Mouse (Mus musculus): Measurements from ENCODE around the gene Cfap97.

DNA sequence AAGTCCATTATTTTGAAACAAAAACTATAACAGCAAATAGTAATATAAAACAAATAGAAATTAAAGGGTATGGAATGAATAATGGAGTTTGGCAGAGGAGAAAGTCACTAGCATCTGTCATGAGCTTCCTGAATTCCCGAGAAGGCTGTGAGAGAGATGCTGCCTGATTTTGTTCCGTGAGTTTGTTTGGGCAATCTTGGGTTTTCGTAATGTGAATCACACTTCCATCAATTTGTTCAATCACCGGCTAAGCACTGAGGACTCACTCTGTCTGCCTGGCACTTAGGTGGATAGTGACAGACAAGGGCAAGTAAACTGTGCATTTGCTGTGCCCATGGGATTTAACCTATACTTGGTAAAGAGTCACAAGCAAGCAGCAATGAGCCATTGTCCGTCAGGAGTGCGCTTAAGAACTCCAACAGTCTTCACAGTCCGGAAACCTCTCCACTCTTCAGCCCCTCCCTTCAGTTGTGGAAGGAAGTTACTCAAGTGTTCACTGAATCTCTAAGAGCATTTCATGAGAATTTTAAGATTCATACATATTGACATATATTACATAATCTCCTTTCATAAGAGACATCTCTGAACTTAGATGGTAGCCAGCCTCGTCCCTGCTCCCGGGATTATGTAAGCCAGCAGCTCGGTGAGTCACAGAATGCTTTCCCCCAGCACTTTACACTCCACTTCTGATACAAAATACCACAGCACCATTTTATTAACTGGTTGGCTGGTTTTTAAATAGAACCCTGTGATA, 13.6 kb upstream of the Cfap97 start:
- no peak for TF ChIP-seq EP300 (IDR thresholded peaks at IDR 0.05; ENCODE audit: insufficient read depth, low read depth, low read length)
- TF ChIP-seq CTCF (IDR thresholded peaks at IDR 0.05; ENCODE audit: low read depth, low read length) = no peak

All from ES-Bruce4 (cell line).